Mouse (Mus musculus) CH12.LX (cell line): ENCODE data around the gene Rab29. TPM values are rescaled to one million over a fixed set of nuclear protein-coding genes. Genes with fewer than 3 reads are reported as not detected.

Experiments used
- DNase-seq: peaks from one replicate; pipeline ENCODE4 v3.0.0-alpha.2; 2013; ENCODE audit errors: extremely low read depth
- H3K27ac ChIP-seq: 2 replicates; pipeline ENCODE4 v1.5.1; 2012; ENCODE audit warnings: low read depth, mild to moderate bottlenecking, control low read depth, moderate library complexity; ENCODE audit not compliant: insufficient read depth
- H3K27me3 ChIP-seq: replicated peaks from 2 replicates; pipeline ENCODE3; 2012; ENCODE audit warnings: inconsistent platforms
- H3K36me3 ChIP-seq, 2 experiments: replicated peaks in 1 of 2; 2 replicates each; pipeline versions ENCODE3 to v1.6.1; 2012; ENCODE audit warnings: inconsistent platforms in 1 of 2, low read length in 1 of 2, mild to moderate bottlenecking in 1 of 2, mixed read lengths in 1 of 2, moderate library complexity in 1 of 2; ENCODE audit not compliant: control insufficient read depth in 1 of 2, insufficient read depth in 1 of 2
- H3K4me1 ChIP-seq, 2 experiments: 2 replicates each; pipeline ENCODE4 v1.6.1; 2012; ENCODE audit warnings: inconsistent platforms in 1 of 2, moderate library complexity in 1 of 2; ENCODE audit not compliant: insufficient read depth in 2 of 2, control insufficient read depth in 1 of 2
- H3K4me2 ChIP-seq: 2 replicates; pipeline ENCODE4 v1.6.1; 2012; ENCODE audit warnings: low read depth, mild to moderate bottlenecking, control low read depth; ENCODE audit not compliant: poor library complexity, insufficient read depth, severe bottlenecking
- H3K4me3 ChIP-seq, 3 experiments: fragments of 150-350 bp in 1 of 3; sonication (generic) in 1 of 3; replicated peaks in 1 of 3; 2 replicates each; pipeline versions ENCODE3 to v1.5.1; 2011 to 2012; ENCODE audit warnings: low read depth in 2 of 3, low read length in 2 of 3, mild to moderate bottlenecking in 2 of 3, moderate library complexity in 2 of 3, control low read depth in 1 of 3, improper control_type of control experiment in 1 of 3, inconsistent platforms in 1 of 3, mixed read lengths in 1 of 3; ENCODE audit not compliant: poor library complexity in 1 of 3
- H3K79me2 ChIP-seq: replicated peaks from 2 replicates; pipeline ENCODE4 v1.6.1; 2012; ENCODE audit warnings: mild to moderate bottlenecking, moderate library complexity; ENCODE audit not compliant: control insufficient read depth, poor library complexity, insufficient read depth, severe bottlenecking; ENCODE audit errors: extremely low read depth
- H3K9ac ChIP-seq: 2 replicates; pipeline ENCODE4 v1.6.1; 2012; ENCODE audit warnings: low read depth, mild to moderate bottlenecking, control low read depth, moderate library complexity; ENCODE audit not compliant: insufficient read depth
- H3K9me3 ChIP-seq: replicated peaks from 2 replicates; pipeline ENCODE3; 2012; ENCODE audit warnings: low read length, inconsistent platforms, mixed read lengths
- GABPA ChIP-seq: IDR thresholded peaks from 2 replicates; pipeline ENCODE4 v1.6.1; 2012; ENCODE audit warnings: low read depth, low read length, improper control_type of control experiment, inconsistent platforms; ENCODE audit not compliant: insufficient replicate concordance
- HCFC1 ChIP-seq: IDR thresholded peaks from 2 replicates; pipeline ENCODE4 v1.6.1; 2012; ENCODE audit warnings: low read depth, mild to moderate bottlenecking, inconsistent platforms, low read length, improper control_type of control experiment
- IRF4 ChIP-seq: IDR thresholded peaks from 2 replicates; pipeline ENCODE4 v1.6.1; 2014; ENCODE audit warnings: low read depth, mild to moderate bottlenecking, inconsistent platforms, low read length, improper control_type of control experiment
- JUN ChIP-seq: IDR thresholded peaks from 2 replicates; pipeline ENCODE4 v1.6.1; 2011; ENCODE audit warnings: low read depth, mild to moderate bottlenecking, low read length, improper control_type of control experiment, moderate library complexity; ENCODE audit not compliant: insufficient read depth
- MAZ ChIP-seq: IDR thresholded peaks from 2 replicates; pipeline ENCODE4 v1.6.1; 2012; ENCODE audit warnings: low read depth, mild to moderate bottlenecking, inconsistent platforms, low read length, improper control_type of control experiment, moderate library complexity
- NRF1 ChIP-seq: IDR thresholded peaks from 2 replicates; pipeline ENCODE4 v1.6.1; 2014; ENCODE audit warnings: low read depth, mild to moderate bottlenecking, inconsistent platforms, low read length, improper control_type of control experiment, moderate library complexity
- POLR2AphosphoS2 ChIP-seq: IDR thresholded peaks from 2 replicates; pipeline ENCODE4 v1.6.1; 2011; ENCODE audit warnings: low read depth, low read length, improper control_type of control experiment
- RCOR1 ChIP-seq: conservative IDR thresholded peaks from 2 replicates; pipeline ENCODE4 v1.6.1; 2012; ENCODE audit warnings: low read depth, mild to moderate bottlenecking, inconsistent platforms, low read length, improper control_type of control experiment
- SIN3A ChIP-seq: IDR thresholded peaks from 2 replicates; pipeline ENCODE4 v1.6.1; 2012; ENCODE audit warnings: low read length, improper control_type of control experiment, inconsistent platforms
- UBTF ChIP-seq: IDR thresholded peaks from 2 replicates; pipeline ENCODE4 v1.6.1; 2012; ENCODE audit warnings: low read depth, mild to moderate bottlenecking, inconsistent platforms, low read length, improper control_type of control experiment, moderate library complexity
- USF1 ChIP-seq: IDR thresholded peaks from 2 replicates; pipeline ENCODE4 v1.6.1; 2014; ENCODE audit warnings: low read depth, mild to moderate bottlenecking, inconsistent platforms, low read length, improper control_type of control experiment
- ZKSCAN1 ChIP-seq: IDR thresholded peaks from 2 replicates; pipeline ENCODE4 v1.6.1; 2012; ENCODE audit warnings: low read depth, inconsistent platforms, low read length, improper control_type of control experiment, borderline replicate concordance
- ZNF384 ChIP-seq: IDR thresholded peaks from 2 replicates; pipeline ENCODE4 v1.6.1; 2012; ENCODE audit warnings: low read depth, low read length, improper control_type of control experiment, inconsistent platforms
- dilution Hi-C: fragments of 300-500 bp; cut with MboI; formaldehyde crosslinking; loops from 2 replicates; pipeline ENCODE4 v1.14.3; 2020; ENCODE audit warnings: low sequenced_read_pairs; ENCODE audit not compliant: extremely low pct_unique_long_range_greater_than_20kb, extremely low pct_ligation_motif_present
- in situ Hi-C: fragments of 300-500 bp; cut with MboI; formaldehyde crosslinking; loops from 3 replicates; pipeline ENCODE4 v1.14.3; 2019; ENCODE audit warnings: low sequenced_read_pairs, low pct_ligation_motif_present, low pct_unique_long_range_greater_than_20kb, mixed read lengths
- polyA plus RNA-seq: library from polyadenylated mRNA; unstranded; fragments of >175 nt; gene quantifications from 2 replicates; pipeline ENCODE4 v1.2.1, GENCODE M21; 2012; ENCODE audit warnings: low read depth; ENCODE audit not compliant: insufficient read length
- total RNA-seq, 2 experiments: library from RNA; depleted of rRNA; stranded (reverse); fragments of 300-350 nt in 1 of 2; fragments of >200 nt in 1 of 2; gene quantifications; 2 replicates each; pipeline ENCODE4 v1.2.3; 2012 to 2014

Rab29 gene
- total and polyA plus RNA-seq, 3 experiments = 10.8 to 16.4 (median 14.8) TPM

DNA sequence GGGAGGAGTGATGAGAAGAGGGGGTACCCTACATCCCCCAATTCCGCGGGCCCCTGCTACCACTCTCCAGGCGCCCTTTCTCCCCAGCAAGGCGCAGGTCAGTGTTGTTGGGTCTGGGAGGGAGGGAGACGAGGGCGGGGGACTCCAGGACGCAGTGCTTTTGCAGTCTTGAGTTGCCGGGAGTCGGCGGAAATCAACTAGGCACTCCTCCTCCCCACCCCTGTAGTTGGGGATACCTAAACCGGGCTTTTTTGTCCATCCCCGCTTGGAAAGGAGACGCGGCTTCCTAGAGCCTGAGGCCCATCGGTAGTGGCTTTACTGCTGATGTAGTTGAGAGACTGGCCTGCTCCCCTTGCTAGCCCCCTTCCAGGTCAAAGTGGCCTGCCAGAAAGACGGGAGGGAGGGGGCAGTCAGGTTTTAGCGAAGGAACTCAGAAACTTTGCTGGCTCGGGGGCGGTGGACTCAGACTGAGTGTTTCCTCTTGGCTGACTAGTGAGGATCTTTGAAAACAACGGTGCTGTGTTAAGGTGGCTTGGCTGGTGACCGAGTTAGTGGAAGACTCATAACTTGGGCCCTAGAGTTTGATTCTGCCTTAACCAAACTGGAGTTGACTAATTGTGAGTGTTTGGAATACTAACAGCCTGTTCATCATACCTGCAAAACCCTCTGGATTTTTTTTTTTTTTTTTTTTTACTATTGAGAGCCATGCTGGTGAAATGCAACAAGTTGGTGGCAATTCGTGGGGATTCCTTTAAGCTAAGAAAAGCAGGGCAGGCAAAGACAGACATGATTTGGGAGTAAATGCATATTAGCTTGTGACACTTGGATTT lies 38.5 kb upstream of the Rab29 start:
- Histone ChIP-seq H3K4me1 (peaks cover 11 to 74% of the 10 kb centered on the region in 2 experiments), H3K27ac (peak overlapping the region; percentile 67), H3K27me3 (peaks cover 2% of the 10 kb centered on the region), H3K9me3 (no peaks in the 10 kb centered on the region), H3K79me2 (no peaks in the 10 kb centered on the region; the same call in 1 of the 2 replicates), H3K36me3 (peaks cover 14 to 40% of the 10 kb centered on the region in 2 experiments), H3K4me3 (peak overlapping the region; percentile 79 to 95 (median 85))
- dilution Hi-C loops = no loop called here
- 0 out of 2 replicates have a peak, but pooled peaks have one; percentile 6 for TF ChIP-seq NRF1
- TF ChIP-seq ZKSCAN1 = no peak
- TF ChIP-seq POLR2AphosphoS2 = no peak
- TF ChIP-seq ZNF384 = peak; percentile 61
- no peak; the same call in 1 of the 2 replicates for TF ChIP-seq UBTF
- no peak for TF ChIP-seq HCFC1
- TF ChIP-seq RCOR1 = no peak
- 0 out of 2 replicates have a peak, but pooled peaks have one; percentile 25 for TF ChIP-seq MAZ
- TF ChIP-seq SIN3A = 0 out of 2 replicates have a peak, but pooled peaks have one; percentile 4
- no peak for TF ChIP-seq IRF4
- TF ChIP-seq, all 38 proteins: peak for 4
- in situ Hi-C loops = loop anchor here (25.0 kb wide), 1 partner anchor 116 kb away; no protein-coding TSS in a partner anchor
- H3K9ac ChIP-seq = peak overlapping the region; percentile 89
- peak overlapping the region; percentile 91 for H3K4me2 ChIP-seq
- peak; percentile 24 for DNase-seq

DNA sequence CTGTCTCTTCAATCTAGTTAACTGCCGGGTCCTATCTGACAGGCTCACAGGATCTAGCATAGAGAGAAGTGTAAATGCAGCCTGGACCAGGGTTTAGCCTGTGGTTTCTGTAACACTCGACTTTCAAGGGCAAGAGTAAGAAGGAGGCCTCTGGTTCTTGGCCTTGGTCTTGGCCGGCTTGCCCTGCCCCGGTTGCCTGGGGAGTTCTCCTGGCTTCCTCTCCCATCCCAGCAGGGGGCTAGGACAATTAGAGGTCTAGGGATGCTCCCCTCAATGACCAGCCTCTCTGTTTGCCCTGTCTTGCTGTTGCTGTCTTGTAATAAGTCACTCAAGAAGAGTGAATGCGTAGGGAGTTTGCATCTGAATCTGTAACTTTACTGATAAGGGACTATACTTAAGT lies 37.7 kb upstream of the Rab29 start:
- dilution Hi-C loops = no loop called here
- H3K9me3 ChIP-seq = no peaks in the 10 kb centered on the region
- peak overlapping the region in 2 of 3 experiments; percentile 79 to 85 for H3K4me3 ChIP-seq
- peaks cover 2% of the 10 kb centered on the region for H3K27me3 ChIP-seq
- peaks cover 19 to 47% of the 10 kb centered on the region in 2 experiments for H3K36me3 ChIP-seq
- peak overlapping the region; percentile 89 for H3K9ac ChIP-seq
- peak overlapping the region; percentile 91 for H3K4me2 ChIP-seq
- DNase-seq = no peak
- TF ChIP-seq USF1 (no peak), GABPA (no peak), JUN (no peak)
- no peaks in the 10 kb centered on the region; the same call in 1 of the 2 replicates for H3K79me2 ChIP-seq
- in situ Hi-C loops = loop anchor here (25.0 kb wide), 1 partner anchor 117 kb away; no protein-coding TSS in a partner anchor
- H3K4me1 ChIP-seq = peaks cover 6 to 68% of the 10 kb centered on the region in 2 experiments
- no peak overlapping the region for H3K27ac ChIP-seq
